Mouse (Mus musculus): ENCODE results near the gene Olfr516. TPM values are rescaled to one million over a fixed set of nuclear protein-coding genes. Genes with fewer than 3 reads are reported as not detected.

Olfr516 gene
- polyA plus RNA-seq (2012; rRNA removed) (not detected in 2 replicates), polyA plus RNA-seq (2014; fragmentation: Nextera tagmentation; extraction: Ambion mirVana) (not detected in 2 replicates)

DNA sequence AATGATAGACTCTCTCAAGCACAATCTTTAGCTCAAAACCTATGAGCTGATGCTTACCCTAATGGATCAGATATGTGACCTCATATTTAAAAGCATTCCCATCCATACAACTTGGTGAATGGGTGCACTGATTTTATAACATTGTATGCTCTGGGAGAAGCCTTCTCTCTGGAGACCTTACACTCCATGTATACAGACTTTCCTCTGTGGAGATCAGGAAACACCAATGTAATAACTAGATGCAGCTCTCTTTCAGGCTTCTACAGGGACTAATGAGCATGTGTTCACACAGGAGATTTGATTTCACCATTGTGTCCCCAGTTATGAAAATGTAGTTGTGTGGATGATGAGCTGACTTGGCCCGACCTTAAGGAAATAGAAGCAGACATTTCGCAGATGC lies at the start of gene Olfr516:
Gene Olfr516, minus strand, starts transcription at position 101 of the 400 bp plus-strand sequence.
- no peak for DNase-seq (ENCODE audit: low read depth in 3 of 3, low spot score in 3 of 3)
- Histone ChIP-seq H3K4me3 (ENCODE audit: insufficient read depth in 1 of 2, low read depth in 2 of 2, low read length in 2 of 2) (no peak within 1 kb of the TSS), H3K27ac (no peak within 1 kb of the TSS), H3K9me3 (ENCODE audit: control insufficient read depth, low read length) (no peaks in the 10 kb centered on the region), H3K9ac (replicated peaks) (no peak within 1 kb of the TSS), H3K36me3 (replicated peaks; ENCODE audit: control insufficient read depth, insufficient read depth, low read depth) (no peaks in the 10 kb centered on the region), H3K4me1 (replicated peaks; ENCODE audit: control insufficient read depth in 2 of 2, insufficient read depth in 2 of 2, low read length in 1 of 2) (no peaks in the 10 kb centered on the region), H3K4me2 (ENCODE audit: low read depth) (no peak within 1 kb of the TSS), H3K27me3 (ENCODE audit: control insufficient read depth, insufficient read depth, low read length) (no peaks in the 10 kb centered on the region)
- 76% methylated on average over 2 of the region's 2 CpGs for WGBS (ENCODE audit: insufficient replicate concordance)
- no peak for ATAC-seq (ENCODE audit: insufficient read depth)
- TF ChIP-seq EP300 (IDR thresholded peaks at IDR 0.05; ENCODE audit: low read depth) (no peak), CTCF (IDR thresholded peaks at IDR 0.05; ENCODE audit: low read depth) (no peak)

DNA sequence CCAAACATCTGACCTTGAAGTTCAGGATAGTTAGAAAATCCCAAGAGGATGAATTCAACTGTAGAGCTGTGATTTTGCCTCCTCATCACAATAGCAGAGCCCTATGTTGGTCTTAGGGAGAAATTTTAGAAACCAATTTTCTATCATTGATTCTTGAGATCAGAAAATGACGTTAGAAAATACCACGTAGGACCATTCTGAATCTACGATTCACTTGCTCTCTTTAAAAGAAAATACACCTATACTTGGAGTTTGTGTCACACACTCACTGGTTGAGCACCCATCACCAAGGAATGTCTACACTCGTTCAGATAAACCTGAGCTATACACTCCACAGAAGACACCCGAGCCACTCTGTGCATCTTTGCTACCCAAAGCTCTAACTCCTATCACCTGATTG lies 44.0 kb upstream of the Olfr516 start, which contains the start of gene Olfr519:
Gene Olfr519, minus strand, starts transcription at position 101 of the 400 bp plus-strand sequence.
- Histone ChIP-seq H3K36me3 (replicated peaks; ENCODE audit: control insufficient read depth, insufficient read depth, low read depth) (no peaks in the 10 kb centered on the region), H3K4me2 (ENCODE audit: low read depth) (no peak within 1 kb of the TSS), H3K4me3 (ENCODE audit: insufficient read depth in 1 of 2, low read depth in 2 of 2, low read length in 2 of 2) (no peak within 1 kb of the TSS), H3K27me3 (ENCODE audit: control insufficient read depth, insufficient read depth, low read length) (no peaks in the 10 kb centered on the region), H3K4me1 (replicated peaks; ENCODE audit: control insufficient read depth in 2 of 2, insufficient read depth in 2 of 2, low read length in 1 of 2) (no peaks in the 10 kb centered on the region), H3K27ac (no peak within 1 kb of the TSS), H3K9me3 (ENCODE audit: control insufficient read depth, low read length) (no peaks in the 10 kb centered on the region), H3K9ac (replicated peaks) (no peak within 1 kb of the TSS)
- no peak for TF ChIP-seq CTCF (IDR thresholded peaks at IDR 0.05; ENCODE audit: low read depth)
- no peak for TF ChIP-seq EP300 (IDR thresholded peaks at IDR 0.05; ENCODE audit: low read depth)
- WGBS (ENCODE audit: insufficient replicate concordance): 58% methylated on average over 5 of the region's 5 CpGs
- DNase-seq (ENCODE audit: low read depth in 3 of 3, low spot score in 3 of 3) (no peak), ATAC-seq (ENCODE audit: insufficient read depth) (no peak)

DNA sequence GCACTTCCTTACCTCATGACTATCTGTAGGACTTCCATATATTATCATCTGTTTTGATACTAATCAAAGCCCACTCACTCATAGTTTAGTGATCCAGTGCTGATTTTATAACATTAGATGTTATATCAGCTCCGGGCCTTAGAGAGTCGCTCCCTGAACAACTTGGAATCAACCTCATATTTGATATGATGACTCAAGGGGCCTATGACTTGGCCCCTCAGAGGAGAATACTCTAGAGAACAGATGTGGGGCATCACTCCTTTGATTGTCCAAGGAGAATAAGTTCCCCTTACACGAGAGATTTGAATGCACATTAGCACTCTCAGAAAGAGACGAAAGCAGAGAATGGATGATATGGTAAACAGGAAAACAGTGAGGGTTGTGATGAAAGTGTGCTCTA lies 34.6 kb upstream of the Olfr516 start, which contains the start of gene Olfr518:
Gene Olfr518, minus strand, starts transcription at position 101 of the 400 bp plus-strand sequence.
- Histone ChIP-seq H3K4me2 (ENCODE audit: low read depth) (no peak within 1 kb of the TSS), H3K9me3 (ENCODE audit: control insufficient read depth, low read length) (no peaks in the 10 kb centered on the region), H3K36me3 (replicated peaks; ENCODE audit: control insufficient read depth, insufficient read depth, low read depth) (no peaks in the 10 kb centered on the region), H3K27me3 (ENCODE audit: control insufficient read depth, insufficient read depth, low read length) (no peaks in the 10 kb centered on the region), H3K9ac (replicated peaks) (no peak within 1 kb of the TSS), H3K4me1 (replicated peaks; ENCODE audit: control insufficient read depth in 2 of 2, insufficient read depth in 2 of 2, low read length in 1 of 2) (no peaks in the 10 kb centered on the region), H3K27ac (no peak within 1 kb of the TSS), H3K4me3 (ENCODE audit: insufficient read depth in 1 of 2, low read depth in 2 of 2, low read length in 2 of 2) (no peak within 1 kb of the TSS)
- ATAC-seq (ENCODE audit: insufficient read depth): no peak
- TF ChIP-seq CTCF (IDR thresholded peaks at IDR 0.05; ENCODE audit: low read depth): no peak
- no peak for TF ChIP-seq EP300 (IDR thresholded peaks at IDR 0.05; ENCODE audit: low read depth)
- no peak for DNase-seq (ENCODE audit: low read depth in 3 of 3, low spot score in 3 of 3)
- 61% methylated on average over 4 of the region's 4 CpGs for WGBS (ENCODE audit: insufficient replicate concordance)

DNA sequence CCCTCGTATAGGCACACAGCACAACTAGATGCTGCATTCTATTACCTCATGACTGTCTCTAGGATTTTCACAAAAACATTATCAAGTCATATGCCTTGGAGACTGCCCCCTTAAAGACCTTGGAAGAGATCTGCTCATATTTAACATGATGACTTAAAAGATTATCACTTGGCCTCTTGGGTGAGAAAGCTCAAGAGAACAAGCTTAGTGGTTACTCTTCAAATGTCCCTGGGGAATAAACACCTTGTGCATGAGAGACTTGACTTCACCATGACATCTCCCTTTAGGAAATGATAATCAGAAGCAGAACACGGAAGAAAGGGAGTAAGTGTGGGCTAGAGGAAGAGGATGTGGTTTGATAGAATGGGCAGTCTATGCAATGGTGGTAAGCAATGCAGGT lies 21.9 kb upstream of the Olfr516 start, which contains the start of gene Olfr517:
Gene Olfr517, minus strand, starts transcription at position 101 of the 400 bp plus-strand sequence.
- DNase-seq (ENCODE audit: low read depth in 3 of 3, low spot score in 3 of 3) (no peak), ATAC-seq (ENCODE audit: insufficient read depth) (no peak)
- no peak within 1 kb of the TSS for H3K9ac ChIP-seq (replicated peaks)
- TF ChIP-seq EP300 (IDR thresholded peaks at IDR 0.05; ENCODE audit: low read depth) (no peak), CTCF (IDR thresholded peaks at IDR 0.05; ENCODE audit: low read depth) (no peak)
- H3K4me2 ChIP-seq (ENCODE audit: low read depth): no peak within 1 kb of the TSS
- H3K27me3 ChIP-seq (ENCODE audit: control insufficient read depth, insufficient read depth, low read length): no peaks in the 10 kb centered on the region
- H3K36me3 ChIP-seq (replicated peaks; ENCODE audit: control insufficient read depth, insufficient read depth, low read depth): no peaks in the 10 kb centered on the region
- no peak within 1 kb of the TSS for H3K27ac ChIP-seq
- WGBS (ENCODE audit: insufficient replicate concordance): 34% methylated on average over 2 of the region's 2 CpGs
- H3K4me1 ChIP-seq (replicated peaks; ENCODE audit: control insufficient read depth in 2 of 2, insufficient read depth in 2 of 2, low read length in 1 of 2): no peaks in the 10 kb centered on the region
- H3K9me3 ChIP-seq (ENCODE audit: control insufficient read depth, low read length): no peaks in the 10 kb centered on the region
- H3K4me3 ChIP-seq (ENCODE audit: insufficient read depth in 1 of 2, low read depth in 2 of 2, low read length in 2 of 2): no peak within 1 kb of the TSS

DNA sequence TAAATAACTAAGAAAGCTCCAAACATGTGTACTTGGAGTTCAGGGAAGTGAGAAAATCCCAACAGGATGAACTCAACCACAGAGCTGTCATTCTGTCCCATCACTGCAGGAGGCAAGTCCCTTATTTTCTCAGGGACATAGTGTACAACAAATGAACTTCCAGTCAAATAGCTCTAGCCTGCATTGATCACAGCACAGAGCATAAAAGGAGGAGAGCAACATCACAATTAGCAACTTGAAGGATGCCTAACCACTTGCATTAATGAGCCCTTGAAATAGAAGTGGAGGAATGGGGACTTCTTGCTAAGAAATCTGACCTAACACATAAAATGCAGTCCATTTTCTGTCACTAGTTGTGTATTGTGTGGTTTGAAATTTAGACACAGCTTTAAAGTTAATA lies 24.4 kb downstream of the Olfr516 start, which contains the start of gene Olfr514:
Gene Olfr514, minus strand, starts transcription at position 101 of the 400 bp plus-strand sequence.
- no peaks in the 10 kb centered on the region for H3K4me1 ChIP-seq (replicated peaks; ENCODE audit: control insufficient read depth in 2 of 2, insufficient read depth in 2 of 2, low read length in 1 of 2)
- H3K9me3 ChIP-seq (ENCODE audit: control insufficient read depth, low read length): no peaks in the 10 kb centered on the region
- no peak for DNase-seq (ENCODE audit: low read depth in 3 of 3, low spot score in 3 of 3)
- TF ChIP-seq EP300 (IDR thresholded peaks at IDR 0.05; ENCODE audit: low read depth): no peak
- TF ChIP-seq CTCF (IDR thresholded peaks at IDR 0.05; ENCODE audit: low read depth): no peak
- no peaks in the 10 kb centered on the region for H3K27me3 ChIP-seq (ENCODE audit: control insufficient read depth, insufficient read depth, low read length)
- no peak within 1 kb of the TSS for H3K4me2 ChIP-seq (ENCODE audit: low read depth)
- H3K27ac ChIP-seq: no peak within 1 kb of the TSS
- ATAC-seq (ENCODE audit: insufficient read depth): no peak
- H3K4me3 ChIP-seq (ENCODE audit: insufficient read depth in 1 of 2, low read depth in 2 of 2, low read length in 2 of 2): no peak within 1 kb of the TSS
- no peaks in the 10 kb centered on the region for H3K36me3 ChIP-seq (replicated peaks; ENCODE audit: control insufficient read depth, insufficient read depth, low read depth)
- H3K9ac ChIP-seq (replicated peaks): no peak within 1 kb of the TSS

All from liver, embryonic 14.5 days (tissue).